Mouse (Mus musculus) gastrocnemius, adult 18-20 months (tissue): ENCODE results near the gene Il9r. TPM values are rescaled to one million over a fixed set of nuclear protein-coding genes. Genes with fewer than 3 reads are reported as not detected.

Experiments
- DNase-seq: peaks from one replicate; pipeline ENCODE4 v3.0.0; 2021; ENCODE audit warnings: low spot score
- long read RNA-seq, 2 experiments: library from polyadenylated mRNA; stranded (forward); transcript quantifications; one replicate each; pipeline ENCODE4 v2.0.0; 2021
- total RNA-seq, 2 experiments: library from RNA; stranded (reverse); gene quantifications; 2 replicates each; pipeline ENCODE4 v1.2.3; 2021

The Il9r gene
- not detected for total RNA-seq
- long read RNA-seq, experiment 1 = 0 reads
- long read RNA-seq, experiment 2 = 0 reads

DNA sequence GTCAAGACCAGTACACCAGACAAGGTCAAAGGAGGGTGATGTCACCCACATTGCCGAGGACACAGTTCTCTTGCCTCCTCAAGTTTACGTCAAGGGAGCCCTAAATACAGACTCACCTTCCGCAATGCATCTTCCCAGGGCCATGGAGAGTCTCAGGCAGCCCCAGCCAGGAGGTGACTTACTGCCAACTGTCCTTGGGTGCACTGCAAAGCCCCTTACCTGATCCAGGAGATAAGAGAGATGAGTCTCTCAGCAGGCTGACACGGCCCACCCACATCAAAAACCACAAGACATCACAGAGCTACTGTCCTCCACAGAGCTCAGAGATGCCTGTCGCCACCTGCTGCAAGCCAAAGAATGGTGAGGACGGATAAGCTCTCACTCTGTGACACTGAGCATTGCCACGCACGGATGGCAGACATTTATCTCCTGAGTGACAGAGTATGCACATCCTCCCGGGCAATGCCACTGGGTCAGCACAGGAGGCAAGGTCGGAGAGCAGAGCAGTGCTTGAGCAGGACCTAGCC is at the start of gene Il9r:
Gene Il9r (minus strand): TSS at position 205 of the 527 bp plus-strand sequence.
- DNase-seq = no peak

- DNase-seq = no peak
Measured at GRCm38 (mm10) chr11:32248350-32248749, 48.3 kb upstream of the Il9r start.

- DNase-seq = no peak
Measured at GRCm38 (mm10) chr11:32247068-32247467, 47.0 kb upstream of the Il9r start.

DNA sequence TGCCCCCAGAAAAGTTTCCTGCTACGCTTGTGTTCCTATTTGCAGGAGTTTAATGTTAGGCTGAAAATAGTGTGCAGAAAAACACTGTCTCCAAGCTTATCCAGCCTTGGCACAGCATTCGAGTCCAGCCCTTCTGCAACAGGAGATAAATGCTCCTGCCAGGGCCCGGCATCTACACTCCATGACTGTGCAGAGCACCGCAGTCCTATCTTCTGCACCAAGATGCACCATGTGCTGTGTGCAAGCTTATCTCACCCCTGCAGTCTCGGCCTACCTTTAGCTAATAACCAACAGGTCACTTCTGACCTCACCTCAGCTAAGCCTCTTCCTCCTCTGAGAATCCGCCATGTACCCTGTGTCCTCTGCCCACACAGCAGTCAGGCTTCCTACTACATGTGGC is 45.5 kb upstream of the Il9r start:
- DNase-seq = no peak

DNA sequence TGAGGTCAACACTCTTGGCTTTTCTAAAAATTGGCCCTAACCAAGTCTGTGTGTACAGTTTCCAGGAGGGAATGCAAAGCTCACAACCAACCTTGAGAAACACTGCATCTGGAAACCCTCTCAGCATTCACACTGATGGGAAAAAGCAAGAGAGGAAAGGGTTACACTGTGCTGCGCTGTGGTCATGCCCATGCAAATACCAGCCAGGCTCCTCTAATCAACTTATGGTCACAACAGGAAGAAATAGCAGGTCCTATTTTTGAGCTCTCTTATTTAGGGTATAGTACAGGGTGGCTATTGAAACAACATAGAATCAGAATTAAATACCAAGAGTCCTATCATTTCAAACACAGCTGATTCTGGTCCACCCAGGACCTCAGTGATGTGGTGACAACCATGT is 44.5 kb upstream of the Il9r start:
- no peak for DNase-seq

DNA sequence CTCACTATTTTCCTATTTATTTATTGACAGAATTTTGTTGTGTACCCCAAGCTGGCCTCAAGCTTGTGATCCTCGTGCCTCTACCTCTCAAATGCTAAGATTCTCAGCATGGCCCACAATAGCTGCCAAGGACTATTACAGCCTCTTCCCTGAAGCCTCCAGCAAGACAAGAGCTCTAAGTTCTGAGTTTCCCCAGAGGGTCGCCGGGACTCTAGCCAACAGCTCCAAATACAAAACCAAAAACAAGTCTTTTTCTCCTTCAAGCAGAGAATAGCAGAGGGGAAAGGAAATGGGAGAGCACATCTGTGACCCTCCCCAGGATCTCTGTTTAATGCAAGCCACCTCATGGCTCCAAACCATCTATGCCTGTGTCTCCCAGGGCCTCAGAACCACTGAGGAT is 44.0 kb upstream of the Il9r start:
- peak; percentile 56 for DNase-seq

GRCm38 (mm10) chr11:32243205-32243955 is 43.3 kb upstream of the Il9r start:
- DNase-seq = no peak

GRCm38 (mm10) chr11:32242209-32242608 is 42.1 kb upstream of the Il9r start:
- no peak for DNase-seq

DNA sequence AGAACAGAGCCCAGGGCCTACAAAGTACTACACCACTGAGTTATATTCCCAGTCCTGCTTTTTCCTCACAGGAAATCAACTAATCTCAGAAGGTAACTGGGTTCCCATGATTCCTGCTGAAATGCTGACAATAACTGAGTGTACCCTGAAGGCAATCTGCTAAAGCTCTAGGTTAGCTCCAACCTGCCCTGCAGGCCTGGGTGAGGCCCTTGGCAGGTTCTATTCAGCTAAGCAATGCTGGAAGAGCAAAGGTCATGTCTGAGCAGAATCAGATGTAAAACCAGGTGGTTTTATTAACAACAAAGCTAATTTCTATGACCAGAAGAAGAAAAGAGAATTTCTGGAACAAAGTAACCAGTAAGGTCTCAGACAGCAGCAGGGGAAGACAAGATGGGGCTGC is 41.3 kb upstream of the Il9r start:
- DNase-seq = no peak

- peak; percentile 67 for DNase-seq
Measured at GRCm38 (mm10) chr11:32238093-32238860, 38.2 kb upstream of the Il9r start.

DNA sequence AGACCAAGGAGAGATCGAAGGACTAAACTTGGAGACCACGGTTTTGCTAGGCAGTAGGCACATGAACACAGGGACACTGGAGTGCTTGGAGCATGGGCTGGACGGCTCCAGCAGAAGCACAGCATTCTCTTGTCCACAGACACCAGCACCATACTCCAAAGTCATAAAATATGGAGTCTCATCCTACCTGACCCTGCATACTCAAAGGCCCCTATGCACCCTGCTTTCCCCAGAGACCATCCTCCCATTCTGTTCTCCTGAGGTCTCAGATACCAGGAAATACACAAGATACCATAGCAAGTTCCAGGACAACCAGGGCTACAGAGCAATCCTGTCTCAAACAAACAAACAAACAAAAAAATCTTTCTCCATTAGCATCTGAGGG is 37.3 kb upstream of the Il9r start:
- no peak for DNase-seq

- peak; percentile 48 for DNase-seq
Measured at GRCm38 (mm10) chr11:32236712-32237410, 36.8 kb upstream of the Il9r start.

DNA sequence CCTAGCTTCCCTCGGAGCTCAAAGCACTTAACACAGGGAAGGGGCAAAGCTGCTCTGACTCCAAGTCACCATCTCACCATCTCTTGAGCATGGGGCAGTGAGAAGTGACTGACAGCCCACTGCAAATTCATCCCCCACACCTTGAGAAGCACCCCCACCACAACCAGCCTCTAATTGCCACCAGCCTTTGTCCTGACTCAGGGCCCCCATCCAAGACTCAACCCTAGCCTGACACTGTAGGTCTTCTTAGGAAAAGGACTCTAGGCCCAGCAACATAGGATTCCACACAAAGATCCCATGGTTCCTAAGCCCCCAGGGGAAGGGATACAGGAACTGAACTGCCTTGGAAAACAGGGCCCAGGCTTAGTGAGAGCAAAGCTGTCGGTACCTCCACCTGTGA is 36.1 kb upstream of the Il9r start:
- DNase-seq = no peak

- peak; percentile 67 for DNase-seq
Measured at GRCm38 (mm10) chr11:32235646-32236045, 35.6 kb upstream of the Il9r start.

DNA sequence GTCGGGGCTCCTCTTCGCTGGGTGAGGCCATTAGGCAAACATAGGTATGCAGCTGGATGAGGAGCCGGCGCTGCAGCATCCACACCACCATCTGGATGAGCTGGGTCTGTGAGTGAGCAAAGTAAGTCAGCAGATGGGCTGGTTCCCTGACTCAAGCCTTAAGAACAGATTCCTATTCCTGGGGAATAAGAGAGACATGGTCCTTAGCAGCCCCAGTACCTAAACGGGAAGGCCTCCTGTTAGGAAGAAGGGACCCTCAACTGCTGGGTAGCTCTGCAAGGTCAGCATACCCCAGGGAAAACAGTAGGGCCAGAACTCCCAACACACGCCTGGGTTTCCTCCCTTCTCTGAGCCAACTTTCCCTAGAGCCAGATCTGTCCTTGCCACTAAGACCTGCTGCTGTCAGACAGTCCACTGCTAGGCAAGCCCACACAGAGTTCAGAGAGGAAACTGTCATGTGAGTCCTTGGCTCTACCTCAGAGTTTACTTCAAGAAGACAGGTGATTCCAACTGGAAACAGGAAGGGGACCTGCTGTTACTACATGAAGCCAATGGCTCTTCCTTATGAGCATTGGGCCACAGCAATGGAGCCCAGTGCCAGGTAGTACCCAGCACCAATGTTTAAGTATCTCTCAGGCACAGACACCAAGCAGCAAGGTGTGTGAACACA is 34.9 kb upstream of the Il9r start:
- no peak for DNase-seq

- no peak for DNase-seq
Measured at GRCm38 (mm10) chr11:32233895-32234294, 33.8 kb upstream of the Il9r start.

DNA sequence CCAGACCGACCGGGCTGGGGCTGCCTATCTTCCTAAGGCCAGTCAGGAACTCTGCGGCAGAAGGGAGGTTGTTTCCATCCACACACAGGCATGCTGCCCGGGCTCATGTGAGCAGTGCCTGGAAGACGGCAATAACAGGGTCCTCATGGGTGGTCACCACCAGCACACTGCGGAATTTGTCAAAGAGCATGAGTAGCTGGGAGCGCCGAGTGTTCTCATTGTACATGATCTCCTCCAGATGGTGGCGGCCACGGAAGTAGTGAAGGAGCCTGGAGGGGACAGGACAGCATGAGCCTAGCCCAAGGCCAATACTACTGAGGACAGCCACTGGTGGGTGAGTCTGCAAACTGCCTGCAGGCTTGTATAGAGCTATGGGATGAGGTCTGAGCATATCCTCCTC is 32.8 kb upstream of the Il9r start:
- no peak for DNase-seq

DNA sequence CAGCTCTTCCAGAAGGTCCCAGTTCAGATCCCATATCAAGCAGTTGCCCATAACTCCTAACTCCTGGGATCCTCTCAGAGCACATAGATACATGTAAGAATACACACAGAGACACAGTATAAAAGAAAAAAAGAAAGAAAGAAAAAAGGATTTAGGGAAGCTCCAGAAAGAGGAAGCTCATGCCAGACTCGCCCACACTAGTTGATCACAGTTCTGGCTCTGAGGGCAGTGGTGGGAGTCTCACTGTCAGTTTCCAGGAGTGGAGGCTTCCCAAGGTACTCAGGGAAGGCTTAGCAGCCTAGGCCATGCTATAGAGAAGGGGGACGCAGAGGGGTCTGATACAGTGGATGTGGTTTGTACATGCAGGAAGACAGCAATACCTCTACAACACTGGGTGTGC is 31.0 kb upstream of the Il9r start:
- no peak for DNase-seq

GRCm38 (mm10) chr11:32230220-32230619 is 30.1 kb upstream of the Il9r start:
- no peak for DNase-seq

- no peak for DNase-seq
Measured at GRCm38 (mm10) chr11:32228292-32228845, 28.3 kb upstream of the Il9r start.

DNA sequence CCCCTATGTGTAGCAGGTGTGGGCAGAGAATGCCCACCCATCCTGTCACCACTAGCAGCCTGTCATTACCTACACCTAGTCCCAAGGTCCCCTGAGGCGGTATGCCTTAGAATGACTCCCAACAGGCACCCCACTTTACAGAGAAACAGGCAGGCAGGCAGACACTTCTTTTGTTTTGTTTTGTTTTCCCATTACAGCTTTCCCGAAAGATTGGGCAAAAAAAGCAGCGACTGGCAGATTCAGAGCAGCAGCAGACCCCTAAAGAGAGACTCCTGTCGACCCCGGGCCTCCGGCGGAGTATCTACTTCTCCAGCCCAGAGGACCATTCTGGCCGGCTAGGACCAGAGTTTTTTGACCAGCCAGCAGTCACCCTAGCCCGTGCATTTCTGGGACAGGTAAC is 27.5 kb upstream of the Il9r start:
- DNase-seq = no peak
